Mouse (Mus musculus) cerebellum, postnatal 25 days (tissue): ENCODE measurements around the gene Lce1l.
"Not testable (repeated sequence)": the region's sequence is repeated elsewhere in the genome, so short reads cannot be mapped to it uniquely, and the experiment has no call there.

Experiments
- DNase-seq, 2 experiments: peaks; one replicate each; pipeline ENCODE4 v3.0.0; 2021; ENCODE audit warnings: mixed read lengths in 2 of 2

Gene Lce1l

GRCm38 (mm10) chr3:92851186-92851585 lies at the start of gene Lce1l:
Lce1l (minus strand) TSS chr3:92851286.
- DNase-seq = no peak

DNA sequence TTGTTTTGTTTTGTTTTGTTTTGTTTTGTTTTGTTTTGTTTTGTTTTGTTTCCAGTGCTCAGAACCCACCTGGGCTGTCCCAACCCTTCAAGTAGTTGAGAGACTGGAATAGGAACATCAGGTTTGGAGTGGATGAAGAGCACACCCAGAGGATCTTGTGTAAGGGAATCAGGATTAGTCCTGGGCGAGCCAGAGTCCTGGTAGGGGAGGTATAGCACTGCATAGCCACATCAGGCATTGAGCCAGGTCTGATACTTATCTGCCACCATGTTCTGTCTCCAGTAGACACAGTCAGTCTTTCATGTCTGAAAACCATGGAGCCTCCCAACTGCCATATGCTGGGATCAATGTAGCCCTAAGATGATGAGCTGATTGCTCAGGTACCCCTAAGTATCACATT lies 43.4 kb upstream of the Lce1l start:
- DNase-seq = no peak

- no peak for DNase-seq
Observed at GRCm38 (mm10) chr3:92894063-92894462, 43.0 kb upstream of the Lce1l start.

DNA sequence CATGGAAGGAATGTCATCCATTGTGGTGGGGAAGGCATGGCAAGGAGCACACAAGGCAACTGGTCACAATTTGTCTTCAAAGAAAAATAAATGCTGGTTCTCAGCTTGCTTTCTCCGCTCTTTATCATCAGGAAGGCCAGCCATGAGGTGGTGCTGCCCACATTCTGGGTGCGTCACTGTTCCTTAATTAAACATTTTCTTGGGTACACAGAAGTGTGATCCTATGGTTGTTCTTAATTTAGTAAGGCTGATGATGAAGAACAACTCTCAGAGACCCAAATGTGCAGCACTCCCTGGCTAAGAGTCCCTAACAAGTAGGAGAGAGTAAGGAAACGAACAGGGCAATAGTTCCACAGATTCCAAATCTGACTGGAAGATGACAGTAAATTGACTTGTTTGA lies 23.1 kb upstream of the Lce1l start:
- DNase-seq = no peak

DNA sequence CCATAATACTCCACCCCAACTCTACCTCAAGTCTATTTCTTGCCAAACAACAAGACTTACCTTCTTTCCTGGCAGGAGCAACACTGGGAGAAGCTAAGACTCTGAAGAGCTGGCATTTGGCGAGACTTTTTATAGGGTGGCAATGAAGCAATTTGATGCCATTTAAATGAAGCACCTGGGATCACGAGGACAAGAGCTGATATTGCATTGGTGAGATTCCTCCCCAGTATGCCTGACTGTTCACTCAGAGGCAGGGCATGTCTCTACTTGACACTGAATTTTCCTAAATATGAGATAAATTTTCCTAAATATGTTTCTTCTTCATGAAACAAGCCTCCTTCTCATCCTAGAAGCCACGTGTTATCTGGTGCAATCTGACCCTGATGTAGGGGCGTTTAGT lies 19.0 kb upstream of the Lce1l start, which contains the start of gene 2310050C09Rik:
Gene 2310050C09Rik (minus strand): TSS at position 101 of the 400 bp plus-strand sequence.
- DNase-seq = no peak

DNA sequence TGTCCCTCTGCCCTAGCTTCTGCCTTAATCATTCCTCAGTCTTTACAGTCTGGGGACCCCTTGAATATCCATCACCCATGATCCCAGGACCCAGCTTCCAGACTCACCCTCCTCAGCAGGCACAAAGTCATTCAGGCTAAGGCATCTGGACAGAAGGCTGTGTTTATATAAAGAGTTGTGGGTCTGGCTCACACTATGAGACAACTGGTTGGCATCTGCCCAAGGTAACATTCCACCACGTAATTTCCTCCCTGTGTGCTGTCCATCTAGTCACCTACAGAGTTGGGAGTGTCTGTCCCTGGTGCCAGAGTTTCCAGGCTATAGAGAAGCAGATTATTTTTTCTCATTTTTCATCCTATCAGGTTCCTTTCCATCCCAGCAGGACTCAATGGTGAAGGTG lies 24.0 kb downstream of the Lce1l start, which contains the start of gene Kprp:
Gene Kprp (minus strand): TSS at position 140 of the 400 bp plus-strand sequence.
- no peak for DNase-seq

GRCm38 (mm10) chr3:92825808-92826207 lies 25.3 kb downstream of the Lce1l start:
- DNase-seq = no peak

DNA sequence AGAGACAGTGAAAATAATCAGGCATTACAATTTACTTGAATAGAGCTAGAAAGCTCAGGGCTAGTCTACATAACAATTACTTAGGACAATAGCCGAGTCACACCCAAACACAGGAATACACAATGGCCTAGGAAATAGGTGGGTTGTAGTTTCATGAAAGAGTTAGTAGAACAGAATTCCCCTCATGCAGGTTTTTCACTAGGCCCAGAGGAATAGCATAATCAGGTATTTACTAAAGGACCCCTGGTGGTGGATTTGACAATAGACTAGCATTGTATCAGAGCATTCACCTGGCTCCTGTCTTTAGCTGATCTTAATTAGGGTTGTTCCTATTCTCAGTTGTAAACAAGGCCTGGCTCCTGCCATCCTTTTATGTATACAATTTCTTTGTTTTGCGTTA lies 35.0 kb downstream of the Lce1l start:
- DNase-seq = not testable (repeated sequence)

- DNase-seq = no peak
Observed at GRCm38 (mm10) chr3:92815581-92815980, 35.5 kb downstream of the Lce1l start.

DNA sequence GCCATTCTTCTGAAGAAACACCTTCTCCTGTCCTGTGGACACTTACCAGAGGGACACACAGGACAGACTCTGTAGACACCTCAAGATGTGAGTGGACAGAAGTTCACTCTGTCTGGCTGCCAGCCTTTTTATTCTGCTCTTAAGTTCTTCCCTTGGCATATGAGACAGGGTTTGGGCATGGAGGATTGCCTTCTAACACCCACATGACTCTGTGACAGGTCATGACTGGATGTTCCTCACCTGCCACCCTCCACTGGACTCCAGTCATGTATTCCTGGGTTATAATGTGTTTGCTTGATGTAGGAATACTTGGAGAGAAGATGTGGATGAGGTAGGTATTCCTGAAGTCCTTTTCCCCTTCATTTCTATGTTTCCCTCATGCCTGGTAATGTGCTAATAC lies 43.3 kb downstream of the Lce1l start, which contains the start of gene Lce1k:
Gene Lce1k (minus strand): TSS at position 101 of the 400 bp plus-strand sequence.
- DNase-seq = no peak
